In genomic region chr16:59474788-59475187, GRCm38 (mm10) we compare ENCODE assay signal across 9 mouse cellular contexts. TPM values are rescaled to one million over a fixed set of nuclear protein-coding genes. Genes with fewer than 3 reads are reported as not detected.
DNase-seq lines count a peak whose midpoint lies in the region; ATAC-seq and TF ChIP-seq lines count a peak whose summit lies in the region.
"Had no signal": no experiment of that assay in that cellular context is flagged by ENCODE, and none has a peak within 500 bp of the region (broad histone marks: within the 10 kb centered on the region; RNA-seq: fewer than 3 reads in every experiment).

No protein-coding gene starts in this region.

- no peaks in the 10 kb centered on the region for H3K27me3 ChIP-seq in forebrain, embryonic 13.5 days
- no peaks in the 10 kb centered on the region for H3K27me3 ChIP-seq in forebrain, embryonic 15.5 days
- H3K27me3 ChIP-seq: liver, embryonic 15.5 days had no signal

- peak; percentile 33 to 60 for DNase-seq in CD8-positive naive resting alpha-beta T cell, adult 2 months (ENCODE audit: low read depth in 2 of 2, low spot score in 2 of 2)
- peak; percentile 76 for DNase-seq in gastrocnemius, adult 2 months
- peak; percentile 33 to 60 for DNase-seq in layer of hippocampus, adult 2 months (ENCODE audit: low spot score in 2 of 2)
- DNase-seq in lung, postnatal 36 days: peak; percentile 82
- peak; percentile 45 to 49 for DNase-seq in spleen, postnatal 36 days (ENCODE audit: low spot score in 2 of 2)

- 0 out of 2 replicates have a peak, but pooled peaks have one; percentile 11 for ATAC-seq in forebrain, embryonic 13.5 days
- no peak for ATAC-seq in forebrain, embryonic 15.5 days (replicated peaks)

- H3K4me2 ChIP-seq in forebrain, embryonic 13.5 days: no peak overlapping the region
- no peak overlapping the region for H3K4me2 ChIP-seq in forebrain, embryonic 15.5 days (replicated peaks)
- H3K4me2 ChIP-seq: liver, embryonic 15.5 days had no signal

- intact Hi-C loops in gastrocnemius, adult 2 months (cut with DNase I): loop anchor here (1.0 to 5.0 kb wide), 2 partner anchors 128 to 143 kb away; partner anchors contain the start of gene Crybg3

- no peaks in the 10 kb centered on the region for H3K9me3 ChIP-seq in forebrain, embryonic 13.5 days (replicated peaks)
- H3K9me3 ChIP-seq in forebrain, embryonic 15.5 days: no peaks in the 10 kb centered on the region
- H3K9me3 ChIP-seq: liver, embryonic 15.5 days had no signal

- no peak overlapping the region for H3K4me3 ChIP-seq in forebrain, embryonic 13.5 days
- H3K4me3 ChIP-seq in forebrain, embryonic 15.5 days: no peak overlapping the region
- H3K4me3 ChIP-seq in bone marrow macrophage, adult 2 months (ENCODE audit: insufficient read depth, low read length): no peak overlapping the region
- H3K4me3 ChIP-seq in gastrocnemius, adult 2 months: no peak overlapping the region
- H3K4me3 ChIP-seq in layer of hippocampus, adult 2 months: no peak overlapping the region
- H3K4me3 ChIP-seq: liver, embryonic 15.5 days had no signal

- WGBS in forebrain, embryonic 13.5 days: 21% methylated on average over 1 of the region's 1 CpGs
- 14% methylated on average over 1 of the region's 1 CpGs for WGBS in forebrain, embryonic 15.5 days

- no peak overlapping the region for H3K27ac ChIP-seq in forebrain, embryonic 13.5 days
- H3K27ac ChIP-seq in forebrain, embryonic 15.5 days (replicated peaks): no peak overlapping the region
- H3K27ac ChIP-seq in bone marrow macrophage, adult 2 months (ENCODE audit: insufficient read depth, low read depth, low read length): no peak overlapping the region
- no peak overlapping the region for H3K27ac ChIP-seq in gastrocnemius, adult 2 months
- H3K27ac ChIP-seq in layer of hippocampus, adult 2 months: no peak overlapping the region
- H3K27ac ChIP-seq: liver, embryonic 15.5 days had no signal

- no peak overlapping the region for H3K9ac ChIP-seq in forebrain, embryonic 13.5 days
- no peak overlapping the region for H3K9ac ChIP-seq in forebrain, embryonic 15.5 days (replicated peaks)
- H3K9ac ChIP-seq: liver, embryonic 15.5 days had no signal

- no peak for TF ChIP-seq POLR2A in bone marrow macrophage, adult 2 months (IDR thresholded peaks at IDR 0.05; ENCODE audit: borderline replicate concordance, low read depth, low read length)

- peaks cover 17% of the 10 kb centered on the region; the same call in 1 of the 2 replicates for H3K36me3 ChIP-seq in forebrain, embryonic 13.5 days (ENCODE audit: poor library complexity, severe bottlenecking)
- H3K36me3 ChIP-seq in forebrain, embryonic 15.5 days: no peaks in the 10 kb centered on the region

- peak; percentile 86 for TF ChIP-seq CTCF in bone marrow macrophage, adult 2 months (IDR thresholded peaks at IDR 0.05; ENCODE audit: low read depth, low read length)
- peak; percentile 96 for TF ChIP-seq CTCF in gastrocnemius, adult 2 months (IDR thresholded peaks at IDR 0.05)
- TF ChIP-seq CTCF in layer of hippocampus, adult 2 months (conservative IDR thresholded peaks at IDR 0.05): peak; percentile 90

- peaks cover 12% of the 10 kb centered on the region for H3K4me1 ChIP-seq in forebrain, embryonic 13.5 days
- H3K4me1 ChIP-seq in forebrain, embryonic 15.5 days: peaks cover 6% of the 10 kb centered on the region
- H3K4me1 ChIP-seq in bone marrow macrophage, adult 2 months (ENCODE audit: control insufficient read depth, insufficient read depth, low read length): peaks cover 7% of the 10 kb centered on the region

RNA-seq across cellular contexts. Expression of gene Riox2, which starts 3.2 kb away (rescaled TPM):
- polyA plus RNA-seq in forebrain, embryonic 13.5 days (2015; fragmentation: Nextera tagmentation; extraction: Ambion mirVana): 15.4 and 17.7 TPM in 2 replicates
- 13.2 and 13.3 TPM in 2 replicates for polyA plus RNA-seq in forebrain, embryonic 15.5 days (2015; fragmentation: Nextera tagmentation; extraction: Ambion mirVana)
- 17.1 and 18.0 TPM in 2 replicates for polyA plus RNA-seq in bone marrow macrophage, adult 2 months (2012; ENCODE audit: insufficient read depth, insufficient read length, missing spikeins)
- total RNA-seq in gastrocnemius, adult 2 months (2021): 10 to 100 TPM; 11.6 to 15.2 TPM
- 10 to 100 TPM; 13.8 to 17.2 TPM for total RNA-seq in layer of hippocampus, adult 2 months (2021)
